Mouse (Mus musculus): ENCODE results near the gene Ltbp2. TPM values are rescaled to one million over a fixed set of nuclear protein-coding genes. Genes with fewer than 3 reads are reported as not detected.

The Ltbp2 gene
- polyA plus RNA-seq, 1 experiment = 19.7 TPM

DNA sequence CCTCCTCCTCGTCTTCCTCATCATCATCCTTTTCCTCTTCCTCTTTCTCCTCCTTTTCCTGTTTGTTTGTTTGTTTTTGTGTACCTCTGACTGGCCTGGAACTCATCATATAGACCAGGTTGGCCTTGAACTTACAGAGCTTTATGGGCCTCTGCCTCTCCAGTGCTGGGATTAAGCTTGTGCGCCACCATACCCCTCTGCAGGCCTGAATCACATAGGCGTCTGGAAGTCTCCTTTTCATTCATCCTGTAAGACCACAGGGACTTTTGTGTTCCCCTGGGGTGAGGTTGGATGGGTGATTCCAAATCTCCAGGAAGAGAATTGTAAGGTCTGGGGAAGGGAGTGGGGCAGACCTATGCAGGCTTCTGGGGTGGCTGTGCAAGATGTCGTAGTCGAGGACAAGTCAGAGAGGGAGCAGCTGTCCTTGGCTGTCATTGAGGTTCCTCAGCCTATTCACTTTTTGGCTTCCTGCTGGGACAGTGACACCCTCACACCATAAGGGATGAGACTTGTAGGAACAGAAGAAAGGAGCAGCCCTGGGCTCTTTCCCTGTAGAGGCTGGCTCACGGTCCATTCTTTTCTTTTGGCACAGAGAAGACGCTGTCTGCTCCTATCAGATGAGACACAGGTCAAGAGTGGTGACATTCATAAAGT, 8.2 kb upstream of the Ltbp2 start:
- H3K4me2 ChIP-seq (ENCODE audit: low read depth) = peak overlapping the region; percentile 28
- TF ChIP-seq MYOD1 (IDR thresholded peaks at IDR 0.05; ENCODE audit: control insufficient read depth in 1 of 3, insufficient read length in 2 of 3, low read depth in 2 of 3) (peak in 2 of 3 experiments; percentile 53 to 85), MYOG (IDR thresholded peaks at IDR 0.05; ENCODE audit: control insufficient read depth in 1 of 3, insufficient read depth in 1 of 3, insufficient read length in 2 of 3, low read depth in 2 of 3) (no peak)
- H3K4me3 ChIP-seq = no peak overlapping the region
- no peaks in the 10 kb centered on the region for H3K27me3 ChIP-seq (ENCODE audit: control insufficient read depth, insufficient read depth, insufficient read length)
- H3K79me2 ChIP-seq (ENCODE audit: control insufficient read depth, insufficient read depth) = no peaks in the 10 kb centered on the region
- no peak overlapping the region for H3ac ChIP-seq (ENCODE audit: control insufficient read depth, insufficient read length)
- H3K36me3 ChIP-seq (ENCODE audit: control insufficient read depth, insufficient read depth) = no peaks in the 10 kb centered on the region

DNA sequence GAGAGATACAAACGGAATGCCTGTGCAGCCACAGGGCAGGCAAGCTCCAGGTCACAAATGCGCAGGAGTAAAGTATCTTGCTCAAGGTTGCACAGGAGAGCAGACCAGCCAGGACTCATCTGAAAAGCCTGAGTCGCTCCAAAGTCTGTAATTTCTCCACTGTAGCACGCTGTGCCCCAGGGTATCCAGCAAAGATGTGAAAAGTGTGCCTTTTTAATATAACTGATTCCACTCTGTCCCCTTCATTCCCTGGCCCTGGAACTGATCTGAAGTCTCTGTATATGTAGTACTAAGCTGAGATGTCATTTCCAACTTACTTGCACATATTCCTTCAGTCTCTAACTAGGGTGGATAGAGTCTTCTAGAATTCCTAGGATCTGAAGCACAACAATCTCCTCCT, 6.5 kb upstream of the Ltbp2 start:
- H3K4me2 ChIP-seq (ENCODE audit: low read depth) = no peak overlapping the region
- no peak overlapping the region for H3K4me3 ChIP-seq
- H3K27me3 ChIP-seq (ENCODE audit: control insufficient read depth, insufficient read depth, insufficient read length) = no peaks in the 10 kb centered on the region
- no peak for TF ChIP-seq POLR2A (IDR thresholded peaks at IDR 0.05; ENCODE audit: insufficient read length, low read depth)
- no peak for TF ChIP-seq MYOG (IDR thresholded peaks at IDR 0.05; ENCODE audit: control insufficient read depth in 1 of 3, insufficient read depth in 1 of 3, insufficient read length in 2 of 3, low read depth in 2 of 3)
- no peak for TF ChIP-seq MYOD1 (IDR thresholded peaks at IDR 0.05; ENCODE audit: control insufficient read depth in 1 of 3, insufficient read length in 2 of 3, low read depth in 2 of 3)
- no peak for TF ChIP-seq MAX (IDR thresholded peaks at IDR 0.05; ENCODE audit: low read depth)
- TF ChIP-seq USF1 (IDR thresholded peaks at IDR 0.05; ENCODE audit: low read depth) = no peak
- no peak for TF ChIP-seq POLR2AphosphoS2 (IDR thresholded peaks at IDR 0.05; ENCODE audit: insufficient read length, low read depth)
- no peak for TF ChIP-seq CEBPB (IDR thresholded peaks at IDR 0.05; ENCODE audit: insufficient read depth, poor library complexity, severe bottlenecking)
- TF ChIP-seq TCF3 (IDR thresholded peaks at IDR 0.05; ENCODE audit: insufficient read length, low read depth) = no peak
- TF ChIP-seq SRF (IDR thresholded peaks at IDR 0.05; ENCODE audit: control insufficient read depth, insufficient read length, low read depth) = no peak
- TF ChIP-seq TCF12 (IDR thresholded peaks at IDR 0.05; ENCODE audit: insufficient read depth, poor library complexity, severe bottlenecking) = no peak
- no peak for TF ChIP-seq E2F4 (IDR thresholded peaks at IDR 0.05; ENCODE audit: insufficient read depth)
- no peak for TF ChIP-seq REST (IDR thresholded peaks at IDR 0.05; ENCODE audit: insufficient read depth, insufficient read length)
- no peak overlapping the region for H3ac ChIP-seq (ENCODE audit: control insufficient read depth, insufficient read length)
- no peaks in the 10 kb centered on the region for H3K79me2 ChIP-seq (ENCODE audit: control insufficient read depth, insufficient read depth)
- H3K36me3 ChIP-seq (ENCODE audit: control insufficient read depth, insufficient read depth) = no peaks in the 10 kb centered on the region

DNA sequence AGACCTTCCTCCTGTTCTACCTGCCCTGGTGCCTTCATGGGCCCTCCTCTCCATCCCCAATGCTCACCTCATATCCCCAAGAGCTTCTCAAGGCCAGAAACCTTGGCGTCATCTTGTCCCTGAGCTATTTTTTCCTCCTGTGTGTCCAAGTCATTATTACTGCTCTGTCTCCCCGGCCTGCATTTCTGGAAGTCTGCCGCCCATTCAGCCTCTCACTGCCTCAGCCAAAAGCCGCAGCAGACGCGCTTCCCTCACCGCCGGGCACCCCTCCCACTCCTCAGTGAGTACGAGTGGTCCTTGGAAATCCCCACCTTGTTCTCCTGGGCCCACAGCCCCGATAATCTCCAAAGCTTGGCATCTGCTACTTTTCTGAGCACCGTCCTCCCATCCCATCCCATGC, 3.8 kb upstream of the Ltbp2 start:
- H3K4me2 ChIP-seq (ENCODE audit: low read depth) = peak overlapping the region; percentile 70
- H3ac ChIP-seq (ENCODE audit: control insufficient read depth, insufficient read length) = no peak overlapping the region
- no peaks in the 10 kb centered on the region for H3K79me2 ChIP-seq (ENCODE audit: control insufficient read depth, insufficient read depth)
- TF ChIP-seq MYOD1 (IDR thresholded peaks at IDR 0.05; ENCODE audit: control insufficient read depth in 1 of 3, insufficient read length in 2 of 3, low read depth in 2 of 3) (no peak), MAX (IDR thresholded peaks at IDR 0.05; ENCODE audit: low read depth) (no peak), TCF3 (IDR thresholded peaks at IDR 0.05; ENCODE audit: insufficient read length, low read depth) (no peak), SRF (IDR thresholded peaks at IDR 0.05; ENCODE audit: control insufficient read depth, insufficient read length, low read depth) (no peak), REST (IDR thresholded peaks at IDR 0.05; ENCODE audit: insufficient read depth, insufficient read length) (no peak), TCF12 (IDR thresholded peaks at IDR 0.05; ENCODE audit: insufficient read depth, poor library complexity, severe bottlenecking) (no peak), E2F4 (IDR thresholded peaks at IDR 0.05; ENCODE audit: insufficient read depth) (no peak), POLR2AphosphoS2 (IDR thresholded peaks at IDR 0.05; ENCODE audit: insufficient read length, low read depth) (no peak), CEBPB (IDR thresholded peaks at IDR 0.05; ENCODE audit: insufficient read depth, poor library complexity, severe bottlenecking) (no peak), USF1 (IDR thresholded peaks at IDR 0.05; ENCODE audit: low read depth) (no peak), POLR2A (IDR thresholded peaks at IDR 0.05; ENCODE audit: insufficient read length, low read depth) (no peak), MYOG (IDR thresholded peaks at IDR 0.05; ENCODE audit: control insufficient read depth in 1 of 3, insufficient read depth in 1 of 3, insufficient read length in 2 of 3, low read depth in 2 of 3) (no peak)
- no peaks in the 10 kb centered on the region for H3K27me3 ChIP-seq (ENCODE audit: control insufficient read depth, insufficient read depth, insufficient read length)
- H3K36me3 ChIP-seq (ENCODE audit: control insufficient read depth, insufficient read depth) = no peaks in the 10 kb centered on the region
- H3K4me3 ChIP-seq = no peak overlapping the region

DNA sequence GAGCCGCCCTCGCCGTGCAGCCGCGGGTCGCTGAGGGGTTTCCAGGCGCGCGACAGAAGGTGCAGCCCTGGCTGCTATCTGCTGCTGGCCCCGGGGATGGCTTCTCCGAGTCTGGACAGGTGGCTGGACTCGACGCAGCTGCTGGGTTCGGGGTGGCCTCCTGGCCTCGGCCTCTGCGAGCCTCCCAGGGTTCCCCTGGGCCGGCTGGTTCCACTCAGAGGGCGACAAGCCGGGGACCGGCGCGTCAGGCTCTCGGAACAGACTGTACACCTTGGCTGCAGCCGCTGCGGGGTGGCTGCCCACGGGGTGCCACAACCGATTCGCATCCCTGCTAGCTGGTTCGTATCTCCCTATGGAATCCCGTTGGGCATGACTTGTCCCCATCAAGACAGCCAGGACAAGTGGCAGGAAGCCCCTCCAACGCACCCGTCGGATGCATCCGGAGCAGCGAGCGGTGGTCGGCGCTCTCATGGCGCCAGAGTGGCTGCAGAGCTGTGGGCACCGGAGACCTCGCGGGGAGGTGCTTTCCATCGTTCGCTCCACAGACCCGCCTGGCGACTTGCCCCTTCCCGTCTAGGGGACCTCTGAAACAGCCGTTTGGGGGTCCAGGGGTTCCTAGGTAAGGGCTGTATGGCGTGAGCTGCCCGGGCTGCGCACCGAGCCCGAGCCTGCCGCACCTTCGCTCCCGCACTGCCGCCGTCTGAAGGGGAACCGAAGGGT, 411 bp downstream of the Ltbp2 start:
- Histone ChIP-seq H3K79me2 (ENCODE audit: control insufficient read depth, insufficient read depth) (no peaks in the 10 kb centered on the region), H3K27me3 (ENCODE audit: control insufficient read depth, insufficient read depth, insufficient read length) (no peaks in the 10 kb centered on the region), H3K36me3 (ENCODE audit: control insufficient read depth, insufficient read depth) (no peaks in the 10 kb centered on the region), H3K4me2 (ENCODE audit: low read depth) (peak overlapping the region; percentile 86), H3K4me3 (peak overlapping the region; percentile 37), H3ac (ENCODE audit: control insufficient read depth, insufficient read length) (peak overlapping the region; percentile 17)
- no peak for TF ChIP-seq MAX (IDR thresholded peaks at IDR 0.05; ENCODE audit: low read depth)
- TF ChIP-seq CEBPB (IDR thresholded peaks at IDR 0.05; ENCODE audit: insufficient read depth, poor library complexity, severe bottlenecking) = no peak
- no peak for TF ChIP-seq USF1 (IDR thresholded peaks at IDR 0.05; ENCODE audit: low read depth)
- no peak for TF ChIP-seq TCF12 (IDR thresholded peaks at IDR 0.05; ENCODE audit: insufficient read depth, poor library complexity, severe bottlenecking)
- peak in 2 of 3 experiments; percentile 74 to 81 for TF ChIP-seq MYOG (IDR thresholded peaks at IDR 0.05; ENCODE audit: control insufficient read depth in 1 of 3, insufficient read depth in 1 of 3, insufficient read length in 2 of 3, low read depth in 2 of 3)
- TF ChIP-seq MYOD1 (IDR thresholded peaks at IDR 0.05; ENCODE audit: control insufficient read depth in 1 of 3, insufficient read length in 2 of 3, low read depth in 2 of 3) = peak in 2 of 3 experiments; percentile 65 to 78
- TF ChIP-seq POLR2A (IDR thresholded peaks at IDR 0.05; ENCODE audit: insufficient read length, low read depth) = peak; percentile 26
